Mouse (Mus musculus): ENCODE measurements around the gene Ghrhr.

Ghrhr gene

GRCm38 (mm10) chr6:55396176-55396575 is 20.1 kb downstream of the Ghrhr start:
- DNase-seq (ENCODE audit: low spot score in 2 of 2) = peak in 1 of 2 experiments; percentile 39

GRCm38 (mm10) chr6:55396622-55397041 is 20.5 kb downstream of the Ghrhr start:
- DNase-seq (ENCODE audit: low spot score in 2 of 2) = peak; percentile 65 to 70

DNA sequence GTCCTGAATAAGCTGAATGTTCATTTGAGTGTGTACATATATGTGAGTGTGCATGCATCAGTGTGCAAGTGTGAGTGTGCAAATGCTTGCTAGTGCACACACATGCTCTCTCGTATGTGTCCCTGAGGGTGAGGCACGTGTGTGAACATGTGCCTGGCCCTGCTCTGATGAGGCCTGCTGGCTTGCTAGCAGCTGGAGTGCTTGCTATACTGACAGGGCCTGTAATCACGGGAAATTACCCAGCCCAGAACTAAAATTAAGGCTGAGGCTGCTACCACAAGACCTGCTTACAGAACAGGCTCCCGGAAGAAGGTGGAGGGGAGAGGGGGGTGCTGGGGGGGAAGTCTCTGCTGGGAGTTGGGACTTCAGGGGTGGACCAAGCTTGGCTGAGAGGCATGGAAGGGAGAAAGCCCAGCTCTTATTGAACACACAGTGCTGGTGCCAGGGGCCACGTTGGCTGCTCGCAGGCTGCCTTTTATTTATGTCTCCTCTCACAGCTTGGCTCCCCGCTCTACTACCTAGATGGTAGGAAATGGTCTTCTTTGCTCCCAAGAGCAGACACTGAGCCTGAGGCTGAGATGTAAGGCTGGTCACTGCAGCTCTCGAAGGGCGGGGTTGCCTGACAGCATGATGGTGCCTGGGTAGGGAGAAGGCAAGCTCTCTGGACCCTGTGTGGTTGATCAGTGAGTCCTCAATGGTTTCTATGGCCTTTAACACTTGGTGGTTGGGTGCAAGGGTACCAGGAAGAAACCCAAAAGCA is 23.0 kb downstream of the Ghrhr start:
- no peak for DNase-seq (ENCODE audit: low spot score in 2 of 2)

- DNase-seq (ENCODE audit: low spot score in 2 of 2) = peak; percentile 52 to 63
Observed at GRCm38 (mm10) chr6:55399910-55400309, 23.8 kb downstream of the Ghrhr start.

GRCm38 (mm10) chr6:55402041-55402776 is 26.1 kb downstream of the Ghrhr start:
- DNase-seq (ENCODE audit: low spot score in 2 of 2) = no peak

GRCm38 (mm10) chr6:55403411-55404309 is 27.6 kb downstream of the Ghrhr start:
- no peak for DNase-seq (ENCODE audit: low spot score in 2 of 2)

- no peak for DNase-seq (ENCODE audit: low spot score in 2 of 2)
Observed at GRCm38 (mm10) chr6:55404421-55404990, 28.4 kb downstream of the Ghrhr start.

GRCm38 (mm10) chr6:55407345-55407744 is 31.2 kb downstream of the Ghrhr start:
- no peak for DNase-seq (ENCODE audit: low spot score in 2 of 2)

DNA sequence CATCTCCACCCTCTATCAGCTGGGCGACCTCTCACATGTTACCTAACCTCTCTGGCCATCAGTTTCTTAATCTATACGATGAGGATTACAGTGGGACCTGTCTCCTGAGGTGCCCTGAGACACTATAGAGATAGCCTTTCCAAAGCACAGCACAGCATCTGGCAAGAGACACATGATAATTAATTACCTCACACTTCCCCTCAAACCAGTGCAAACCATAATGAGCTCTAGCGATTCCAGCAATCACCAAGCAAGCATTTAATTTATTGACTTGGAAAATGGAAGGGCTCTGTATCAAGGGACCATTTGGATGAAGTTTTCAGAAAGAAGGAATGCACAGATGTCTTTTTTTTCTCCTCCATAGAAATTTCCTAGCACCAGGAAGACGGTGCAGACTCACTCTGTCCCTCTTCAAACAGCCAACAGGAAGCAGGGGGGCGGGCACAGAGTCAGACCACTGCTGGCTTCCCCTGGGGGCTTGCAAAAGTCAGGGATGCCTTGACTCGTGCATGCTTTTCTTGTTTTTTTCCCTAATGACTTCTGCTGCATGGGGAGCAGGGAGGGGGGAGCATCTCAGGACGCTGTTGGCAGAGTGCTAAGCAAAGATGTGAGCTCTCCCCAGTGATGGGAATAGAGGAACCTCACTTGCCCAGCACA is 34.2 kb downstream of the Ghrhr start:
- DNase-seq (ENCODE audit: low spot score in 2 of 2) = no peak

- no peak for DNase-seq (ENCODE audit: low spot score in 2 of 2)
Observed at GRCm38 (mm10) chr6:55410977-55411376, 34.9 kb downstream of the Ghrhr start.

- no peak for DNase-seq (ENCODE audit: low spot score in 2 of 2)
Observed at GRCm38 (mm10) chr6:55416202-55416601, 40.1 kb downstream of the Ghrhr start.

GRCm38 (mm10) chr6:55418746-55419410 is 42.8 kb downstream of the Ghrhr start:
- no peak for DNase-seq (ENCODE audit: low spot score in 2 of 2)

DNA sequence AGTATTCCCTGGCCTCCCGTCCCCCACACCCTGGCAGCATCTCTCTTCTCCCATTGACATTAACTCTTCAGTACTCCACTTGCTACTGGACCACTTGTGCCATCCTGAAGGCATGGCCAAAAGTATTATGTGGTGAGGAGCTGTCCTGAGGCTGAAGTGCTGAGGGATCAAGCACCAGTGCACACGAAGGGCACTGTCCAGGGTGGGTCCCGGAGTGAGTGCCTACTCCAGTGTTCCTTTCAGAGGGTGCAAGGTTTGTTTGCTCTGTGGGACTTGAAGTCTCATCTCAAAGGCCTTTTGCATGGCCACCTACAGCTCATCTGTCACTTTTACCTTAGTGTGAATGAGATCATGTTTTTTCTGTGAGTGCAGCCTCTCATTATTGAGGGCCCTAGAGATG is 44.3 kb downstream of the Ghrhr start:
- DNase-seq (ENCODE audit: low spot score in 2 of 2) = no peak

- no peak for DNase-seq (ENCODE audit: low spot score in 2 of 2)
Observed at GRCm38 (mm10) chr6:55420869-55421361, 44.8 kb downstream of the Ghrhr start.

DNA sequence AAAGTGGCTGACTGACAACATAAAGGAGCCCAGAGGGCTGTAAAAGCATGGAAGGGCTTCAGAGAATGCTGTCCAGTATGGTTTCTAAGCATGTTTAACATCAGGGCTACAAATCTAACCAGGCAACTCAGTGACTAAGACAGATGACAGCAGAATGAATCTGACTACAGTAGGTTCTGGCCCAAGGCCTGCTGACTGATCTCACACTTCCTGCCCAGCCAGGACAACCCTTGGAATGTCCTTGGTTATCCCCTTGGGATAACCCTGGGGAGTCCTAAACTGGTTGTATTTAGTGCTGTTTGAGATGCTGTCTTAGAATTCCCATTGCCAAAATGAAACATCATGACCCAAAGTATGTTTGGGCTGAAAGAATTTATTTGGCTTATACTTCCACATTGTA is 56.0 kb downstream of the Ghrhr start:
- DNase-seq (ENCODE audit: low spot score in 2 of 2) = no peak

DNA sequence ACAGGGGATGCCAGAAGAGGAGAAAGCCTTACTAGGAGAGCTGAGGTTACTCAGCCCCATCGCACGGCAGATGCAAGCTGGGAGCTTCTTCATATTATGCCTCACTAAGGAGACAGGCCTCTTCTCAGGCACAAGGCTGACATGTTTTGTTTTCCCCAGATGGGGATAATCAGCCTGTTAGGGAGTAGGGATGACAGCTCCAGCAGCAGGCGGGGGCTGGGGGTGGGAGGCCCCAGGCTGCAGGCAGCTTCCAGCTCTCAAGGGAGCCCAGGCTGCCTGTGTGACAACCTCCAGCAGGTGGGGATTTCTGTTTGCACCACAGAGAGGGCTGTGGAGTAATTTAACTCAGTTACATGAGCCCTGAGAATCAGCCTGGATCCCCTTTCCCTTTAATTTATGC is 58.3 kb downstream of the Ghrhr start:
- DNase-seq (ENCODE audit: low spot score in 2 of 2) = peak in 1 of 2 experiments; percentile 43

GRCm38 (mm10) chr6:55435266-55436159 is 59.4 kb downstream of the Ghrhr start:
- DNase-seq (ENCODE audit: low spot score in 2 of 2) = no peak

GRCm38 (mm10) chr6:55437919-55438318 is 61.8 kb downstream of the Ghrhr start:
- no peak for DNase-seq (ENCODE audit: low spot score in 2 of 2)
